Mouse (Mus musculus) Patski (cell line): Measurements from ENCODE around the gene Tmem120b. TPM values are rescaled to one million over a fixed set of nuclear protein-coding genes. Genes with fewer than 3 reads are reported as not detected.

Source experiments
- ATAC-seq: fragments of 100-300 bp; one replicate; pipeline ENCODE4 v1.8.0; 2021
- CTCF ChIA-PET: fragments of 350-600 bp; sonication (Branson Sonifier 250); formaldehyde crosslinking; loops from one replicate; lab custom pipeline; 2022; ENCODE audit warnings: inconsistent platforms; lab: Charles Lee
- POLR2A ChIA-PET: fragments of 350-600 bp; sonication (Branson Sonifier 250); formaldehyde crosslinking; loops from one replicate; lab custom pipeline; 2022; ENCODE audit warnings: antibody characterized with exemption, inconsistent platforms; lab: Charles Lee
- DNase-seq: peaks from one replicate; pipeline ENCODE4 v3.0.0-alpha.2; 2011; ENCODE audit warnings: low read depth, low spot score
- H3K27me3 ChIP-seq: fragments of 371-371 bp; one replicate; pipeline ENCODE4 v1.5.1; 2021
- CTCF ChIP-seq: fragments of 100-300 bp; IDR thresholded peaks from one replicate; pipeline ENCODE4 v1.5.1; 2021
- in situ Hi-C: fragments of 300-500 bp; cut with MboI; formaldehyde crosslinking; loops from 3 replicates; pipeline ENCODE4 v1.11.1; 2018; ENCODE audit warnings: low pct_unique_long_range_greater_than_20kb, mixed read lengths
- polyA plus RNA-seq: library from polyadenylated mRNA; unstranded; gene quantifications from one replicate; pipeline ENCODE4 v1.2.3, GENCODE M21; 2021

Tmem120b gene
- polyA plus RNA-seq, 1 experiment from 2014 or later = 8.1 TPM

- POLR2A ChIA-PET = interaction anchor here (0.9 to 3.1 kb wide), 4 partner anchors 15 to 39 kb away, joined by 3 to 16 read pairs (median 8); no protein-coding TSS in a partner anchor
- in situ Hi-C loops = loop anchor here (25.0 kb wide), 3 partner anchors 845 to 1380 kb away; partner anchors contain the start of genes Ppp1cc and Pptc7
- no peak for TF ChIP-seq CTCF
- CTCF ChIA-PET = interaction anchor here (0.7 to 7.7 kb wide), 11 partner anchors 9 to 71 kb away, joined by 3 to 173 read pairs (median 3); partner anchors contain the start of genes Psmd9 and Setd1b
- DNase-seq (no peak), ATAC-seq (no peak)
- H3K27me3 ChIP-seq = no peaks in the 10 kb centered on the region
Measured at GRCm38 (mm10) chr5:123132308-123133071, 64.3 kb downstream of the Tmem120b start, which contains the start of gene Rhof. Gene Rhof, minus strand, starts transcription at chr5:123132692.

DNA sequence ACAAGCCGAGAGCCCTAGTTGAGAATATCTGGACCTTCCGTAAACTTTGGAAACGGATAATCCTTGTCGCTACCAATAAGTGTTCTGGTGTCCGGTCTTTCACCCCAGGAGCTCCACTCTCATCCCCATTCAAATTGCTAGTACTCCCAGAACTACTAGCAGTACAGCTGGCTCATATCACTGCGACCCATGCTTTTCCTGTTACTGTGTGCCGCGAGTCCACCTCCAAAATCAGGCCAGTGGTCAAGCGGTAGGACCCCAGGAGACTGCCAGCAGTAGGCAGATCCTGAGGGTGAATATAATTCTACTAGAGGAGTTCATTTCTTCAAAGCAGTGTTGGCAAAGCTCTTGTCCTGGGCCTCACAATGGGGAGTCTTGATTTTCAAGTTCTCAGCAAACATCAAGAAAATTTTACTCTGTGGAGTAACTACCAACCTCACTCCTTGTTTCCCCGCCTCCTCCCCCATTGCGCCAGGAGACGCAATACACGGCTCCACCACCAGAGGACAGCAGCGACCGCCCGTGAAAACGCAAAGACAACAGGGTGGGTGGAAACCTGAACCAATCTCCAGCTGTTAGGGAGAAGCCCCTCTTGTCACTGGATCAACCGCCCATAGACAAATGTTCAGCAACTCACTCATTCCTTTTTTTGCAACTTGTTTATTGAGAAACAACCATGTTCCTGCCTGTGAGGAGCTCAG, 65.0 kb downstream of the Tmem120b start:
- ChIA-PET POLR2A (interaction anchor here (0.7 to 3.1 kb wide), 6 partner anchors 10 to 66 kb away, joined by 3 to 16 read pairs (median 6); no protein-coding TSS in a partner anchor), CTCF (interaction anchor here (0.7 to 7.7 kb wide), 13 partner anchors 8 to 71 kb away, joined by 3 to 173 read pairs (median 4); partner anchors contain the start of genes Psmd9, Setd1b and Tmem120b)
- no peak for ATAC-seq
- DNase-seq = no peak
- in situ Hi-C loops = loop anchor here (25.0 kb wide), 3 partner anchors 846 to 1379 kb away; partner anchors contain the start of genes Ppp1cc and Pptc7
- TF ChIP-seq CTCF = no peak
- no peaks in the 10 kb centered on the region for H3K27me3 ChIP-seq

DNA sequence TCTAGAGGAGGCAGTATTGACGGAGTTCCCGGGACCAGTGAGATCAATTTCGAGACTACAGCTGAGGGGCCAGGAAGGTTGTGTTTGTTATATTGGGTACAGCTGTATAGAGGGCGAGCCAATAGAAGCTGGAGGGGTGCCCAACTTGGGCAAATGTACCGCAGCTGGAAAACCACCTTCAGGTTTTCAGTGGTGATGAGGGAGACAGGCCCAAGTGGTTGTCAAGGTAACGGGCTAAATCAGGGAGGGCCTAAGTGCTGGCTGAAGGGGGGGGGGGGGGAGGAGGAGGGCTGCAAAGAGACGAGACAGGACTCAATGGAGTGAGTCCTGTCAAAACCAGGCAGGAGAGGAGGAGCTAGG, 65.5 kb downstream of the Tmem120b start:
- in situ Hi-C loops = loop anchor here (25.0 kb wide), 3 partner anchors 846 to 1379 kb away; partner anchors contain the start of genes Ppp1cc and Pptc7
- POLR2A ChIA-PET = interaction anchor here (0.7 to 3.1 kb wide), 6 partner anchors 10 to 66 kb away, joined by 3 to 16 read pairs (median 6); no protein-coding TSS in a partner anchor
- CTCF ChIA-PET = interaction anchor here (0.9 to 7.7 kb wide), 13 partner anchors 8 to 74 kb away, joined by 3 to 173 read pairs (median 4); partner anchors contain the start of genes Psmd9, Setd1b and Tmem120b
- H3K27me3 ChIP-seq = no peaks in the 10 kb centered on the region
- no peak for DNase-seq
- ATAC-seq = no peak
- no peak for TF ChIP-seq CTCF

DNA sequence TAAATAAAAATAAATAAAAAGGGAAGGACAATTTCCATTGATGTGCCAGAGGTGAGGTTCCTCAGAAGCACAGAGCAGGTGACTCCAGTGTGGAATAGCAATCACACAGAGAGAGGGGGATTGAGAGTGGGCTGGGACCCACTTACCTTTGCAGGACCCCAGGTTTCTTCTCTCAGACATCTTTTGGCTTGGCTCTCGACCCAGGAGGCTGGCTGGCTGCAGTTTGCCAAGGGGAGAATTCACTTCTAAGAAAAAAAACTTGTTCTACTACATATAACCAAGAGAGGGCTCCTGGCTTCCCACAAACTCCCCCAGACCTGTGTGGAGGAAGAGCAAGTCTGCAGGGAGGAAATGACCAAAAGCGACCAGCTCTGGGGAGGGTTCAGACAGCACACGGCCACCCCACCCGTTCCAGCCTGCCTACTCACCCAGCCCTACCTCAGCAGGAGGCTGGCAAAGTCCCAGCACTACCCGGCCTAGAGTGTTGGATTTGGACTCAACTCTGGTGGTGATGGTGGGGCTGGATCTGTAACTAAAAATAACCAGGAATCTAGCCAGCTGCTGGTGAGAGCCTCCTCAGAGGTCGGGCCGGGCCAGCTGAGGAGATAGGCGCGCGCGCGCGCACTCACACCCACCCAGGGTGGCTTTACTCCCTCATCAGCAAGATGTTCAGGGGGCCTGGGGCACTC, 66.1 kb downstream of the Tmem120b start:
- DNase-seq (peak; percentile 88), ATAC-seq (peak; percentile 2)
- in situ Hi-C loops = loop anchor here (25.0 kb wide), 3 partner anchors 847 to 1378 kb away; partner anchors contain the start of genes Ppp1cc and Pptc7
- ChIA-PET POLR2A (interaction anchor here (0.8 to 3.1 kb wide), 4 partner anchors 9 to 21 kb away, joined by 5 to 16 read pairs (median 12); no protein-coding TSS in a partner anchor), CTCF (interaction anchor here (0.8 to 7.7 kb wide), 12 partner anchors 8 to 74 kb away, joined by 3 to 173 read pairs (median 4); partner anchors contain the start of genes Psmd9 and Tmem120b)
- no peaks in the 10 kb centered on the region for H3K27me3 ChIP-seq
- TF ChIP-seq CTCF = no peak

DNA sequence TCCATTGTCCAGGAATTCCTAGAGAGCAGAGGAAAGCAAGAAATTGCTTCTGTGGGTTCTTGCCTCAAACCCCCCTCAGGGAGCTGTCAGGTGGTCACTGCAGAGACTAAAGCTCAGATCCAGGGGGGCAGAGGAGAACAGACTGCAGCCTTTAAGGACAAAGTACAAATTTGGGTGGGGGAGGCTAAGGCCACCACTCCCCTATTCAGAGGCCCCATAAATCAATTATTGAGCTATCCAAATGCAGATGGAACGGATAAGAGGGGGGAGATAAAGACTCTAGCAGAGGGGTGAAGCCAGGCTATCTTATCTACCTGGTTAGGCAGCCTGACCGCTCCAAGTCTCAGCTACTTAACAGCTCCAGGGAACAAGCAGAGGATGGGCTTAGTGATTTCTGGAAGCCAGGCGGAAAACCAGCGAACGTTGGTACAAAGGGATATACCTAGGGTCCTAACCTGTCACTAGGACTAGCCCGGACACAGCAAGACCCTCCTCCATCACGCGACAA, 66.7 kb downstream of the Tmem120b start:
- no peak for TF ChIP-seq CTCF
- in situ Hi-C loops = loop anchor here (25.0 kb wide), 3 partner anchors 848 to 1377 kb away; partner anchors contain the start of genes Ppp1cc and Pptc7
- DNase-seq = no peak
- ChIA-PET CTCF (interaction anchor here (0.5 to 7.7 kb wide), 8 partner anchors 8 to 742 kb away, joined by 3 to 173 read pairs (median 3); partner anchors contain the start of gene Psmd9), POLR2A (interaction anchor here (0.8 to 3.1 kb wide), 3 partner anchors 8 to 21 kb away, joined by 5 to 13 read pairs (median 10); no protein-coding TSS in a partner anchor)
- no peaks in the 10 kb centered on the region for H3K27me3 ChIP-seq
- ATAC-seq = no peak

GRCm38 (mm10) chr5:123135471-123136360, 67.5 kb downstream of the Tmem120b start:
- CTCF ChIA-PET = interaction anchor here (0.5 to 7.7 kb wide), 6 partner anchors 13 to 743 kb away, joined by 3 to 173 read pairs (median 14); partner anchors contain the start of gene Psmd9
- no peaks in the 10 kb centered on the region for H3K27me3 ChIP-seq
- TF ChIP-seq CTCF = no peak
- in situ Hi-C loops = loop anchor here (25.0 kb wide), 3 partner anchors 848 to 1377 kb away; partner anchors contain the start of genes Ppp1cc and Pptc7
- DNase-seq (peak; percentile 70), ATAC-seq (no peak)
- POLR2A ChIA-PET = interaction anchor here (1.1 to 3.1 kb wide), 3 partner anchors 8 to 20 kb away, joined by 3 to 13 read pairs (median 10); no protein-coding TSS in a partner anchor

DNA sequence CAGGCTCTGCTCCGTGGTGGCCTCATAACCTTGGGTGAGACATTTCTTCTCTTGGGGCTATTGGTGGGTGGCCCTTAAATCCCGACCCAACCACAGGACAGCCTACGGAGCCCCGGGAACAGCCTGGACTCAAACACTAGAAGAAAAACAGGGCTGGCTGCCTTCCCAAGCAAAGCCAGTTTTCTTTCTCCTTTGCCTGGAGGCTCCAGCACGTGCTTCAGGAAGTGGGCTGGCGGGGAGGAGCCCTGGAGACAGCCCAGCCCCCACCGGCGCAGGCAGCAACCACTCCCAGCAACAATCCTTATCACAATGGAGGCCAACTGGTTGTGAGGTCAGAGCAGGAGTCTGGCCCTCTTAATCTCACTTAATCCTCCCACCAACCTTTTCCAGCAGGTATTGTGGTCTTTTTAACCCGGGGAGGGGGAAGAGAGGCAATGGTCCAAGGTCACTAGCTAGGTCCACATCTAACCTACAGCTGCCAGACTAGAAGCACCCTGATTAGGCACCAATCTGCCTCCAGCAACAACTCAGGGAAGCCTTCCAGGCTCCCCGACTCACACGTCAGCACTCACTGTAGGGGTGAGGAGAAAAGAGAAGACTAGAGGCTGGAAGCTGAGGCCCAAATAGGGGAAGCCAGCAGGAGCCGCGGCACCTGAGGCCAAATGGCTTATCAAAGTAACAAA, 68.3 kb downstream of the Tmem120b start:
- ATAC-seq (no peak), DNase-seq (peak; percentile 76)
- TF ChIP-seq CTCF = no peak
- POLR2A ChIA-PET = interaction anchor here (1.1 kb wide), 2 partner anchors 13 to 19 kb away, joined by 3 read pairs; no protein-coding TSS in a partner anchor
- CTCF ChIA-PET = interaction anchor here (1.0 to 7.7 kb wide), 3 partner anchors 12 to 28 kb away, joined by 3 to 173 read pairs (median 69); no protein-coding TSS in a partner anchor
- H3K27me3 ChIP-seq = no peaks in the 10 kb centered on the region
- in situ Hi-C loops = loop anchor here (25.0 kb wide), 3 partner anchors 849 to 1376 kb away; partner anchors contain the start of genes Ppp1cc and Pptc7
